Mouse (Mus musculus): ENCODE results near the gene Ahdc1.

GRCm38 (mm10) chr4:133070821-133071372 is 59.8 kb downstream of the Ahdc1 start:
- no peak for TF ChIP-seq POLR2A (IDR thresholded peaks at IDR 0.05; ENCODE audit: low read depth, low read length)
- TF ChIP-seq CTCF (IDR thresholded peaks at IDR 0.05; ENCODE audit: extremely low read depth, insufficient read length, insufficient replicate concordance, low read depth, low read length), result no peak
